Mouse (Mus musculus) embryonic facial prominence, embryonic 14.5 days (tissue): ENCODE results near the gene Miip. TPM values are rescaled to one million over a fixed set of nuclear protein-coding genes. Genes with fewer than 3 reads are reported as not detected.
"Not testable (repeated sequence)": the region's sequence is repeated elsewhere in the genome, so short reads cannot be mapped to it uniquely, and the experiment has no call there.

Experiments used
- ATAC-seq: fragments of 200-750 bp; cut with Nextera tagmentation; 2 replicates; pipeline ENCODE4 v1.8.0; 2017; ENCODE audit warnings: low read depth, moderate number of reproducible peaks, moderate TSS enrichment
- DNase-seq: peaks from one replicate; pipeline ENCODE4 v3.0.0-alpha.2; 2015; ENCODE audit warnings: low spot score
- H3K27ac ChIP-seq: fragments of 300-500 bp; sonication (generic); replicated peaks from 2 replicates; pipeline ENCODE4 v1.5.1; 2014; ENCODE audit warnings: low read depth, mild to moderate bottlenecking, low read length, moderate library complexity
- H3K27me3 ChIP-seq: fragments of 300-500 bp; sonication (generic); replicated peaks from 2 replicates; pipeline ENCODE4 v1.6.1; 2014; ENCODE audit warnings: low read length; ENCODE audit not compliant: control insufficient read depth, insufficient read depth
- H3K36me3 ChIP-seq: fragments of 300-500 bp; sonication (generic); 2 replicates; pipeline ENCODE4 v1.6.1; 2014; ENCODE audit warnings: low read length, mixed read lengths; ENCODE audit not compliant: control insufficient read depth, insufficient read depth
- H3K4me1 ChIP-seq: fragments of 300-500 bp; sonication (generic); 2 replicates; pipeline ENCODE4 v1.6.1; 2014; ENCODE audit warnings: antibody characterized with exemption, low read length; ENCODE audit not compliant: control insufficient read depth, insufficient read depth
- H3K4me2 ChIP-seq: fragments of 300-500 bp; sonication (generic); 2 replicates; pipeline ENCODE4 v1.6.1; 2014; ENCODE audit warnings: low read depth, mild to moderate bottlenecking, low read length, moderate library complexity, mixed read lengths
- H3K4me3 ChIP-seq: fragments of 300-500 bp; sonication (generic); 2 replicates; pipeline ENCODE4 v1.5.1; 2014; ENCODE audit warnings: low read depth, mild to moderate bottlenecking, low read length
- H3K9ac ChIP-seq: fragments of 300-500 bp; sonication (generic); 2 replicates; pipeline ENCODE4 v1.6.1; 2014; ENCODE audit warnings: low read depth, mild to moderate bottlenecking, low read length, moderate library complexity, mixed read lengths
- H3K9me3 ChIP-seq: fragments of 300-500 bp; sonication (generic); 2 replicates; pipeline ENCODE4 v1.6.1; 2016; ENCODE audit warnings: low read length; ENCODE audit not compliant: control insufficient read depth
- WGBS: fragments of 180-500 bp; shearing (Covaris S2); extraction: QIAGEN DNeasy Blood & Tissue Kit; methylation state at CpG from one replicate; pipeline ENCODE4 v1.1.7; 2014; 5-methylcytosine and 5-hydroxymethylcytosine counted together
- polyA plus RNA-seq: library from polyadenylated mRNA; unstranded; fragments of >200 nt; fragmentation: Nextera tagmentation; extraction: Ambion mirVana; gene quantifications from 2 replicates; pipeline ENCODE4 v1.2.1, GENCODE M21; 2014

The Miip gene
- polyA plus RNA-seq, 1 experiment from 2014 or later, result 23.9 TPM

GRCm38 (mm10) chr4:147881792-147882191 lies 13.2 kb upstream of the Miip start:
- H3K4me1 ChIP-seq, result no peaks in the 10 kb centered on the region
- H3K4me3 ChIP-seq, result no peak overlapping the region
- H3K4me2 ChIP-seq, result no peak overlapping the region
- peaks cover 81% of the 10 kb centered on the region for H3K36me3 ChIP-seq
- DNase-seq, result no peak
- H3K27ac ChIP-seq, result no peak overlapping the region
- no peak overlapping the region for H3K9ac ChIP-seq
- 94% methylated on average over 7 of the region's 7 CpGs for WGBS
- no peaks in the 10 kb centered on the region for H3K27me3 ChIP-seq
- no peaks in the 10 kb centered on the region for H3K9me3 ChIP-seq
- no peak for ATAC-seq

DNA sequence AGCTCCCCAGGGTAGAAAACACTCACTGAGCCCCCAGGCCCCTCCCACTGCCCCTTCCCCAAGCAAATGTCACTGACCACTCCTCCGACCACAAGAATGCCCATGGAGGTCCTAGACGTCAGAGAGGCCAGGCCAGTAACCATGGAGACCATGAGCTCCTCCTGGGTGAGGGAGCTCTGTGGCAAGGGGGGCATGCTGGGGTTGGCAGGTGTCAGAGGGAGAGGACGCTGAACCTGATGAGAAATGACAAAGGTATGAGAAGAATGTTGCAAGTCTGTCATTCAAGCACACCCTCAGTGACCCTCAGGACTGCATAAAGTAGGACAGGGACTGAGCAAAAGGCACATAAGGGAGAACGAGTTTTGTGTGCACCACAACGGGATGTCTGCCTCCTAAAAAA lies 11.2 kb upstream of the Miip start:
- H3K9me3 ChIP-seq, result no peaks in the 10 kb centered on the region
- no peak overlapping the region for H3K4me2 ChIP-seq
- 58% methylated on average over 5 of the region's 5 CpGs for WGBS
- DNase-seq (no peak), ATAC-seq (no peak; the same call in 1 of the 2 replicates)
- no peaks in the 10 kb centered on the region for H3K4me1 ChIP-seq
- no peak overlapping the region for H3K4me3 ChIP-seq
- H3K36me3 ChIP-seq, result peaks cover 81% of the 10 kb centered on the region
- no peak overlapping the region for H3K27ac ChIP-seq
- no peaks in the 10 kb centered on the region for H3K27me3 ChIP-seq
- H3K9ac ChIP-seq, result no peak overlapping the region

DNA sequence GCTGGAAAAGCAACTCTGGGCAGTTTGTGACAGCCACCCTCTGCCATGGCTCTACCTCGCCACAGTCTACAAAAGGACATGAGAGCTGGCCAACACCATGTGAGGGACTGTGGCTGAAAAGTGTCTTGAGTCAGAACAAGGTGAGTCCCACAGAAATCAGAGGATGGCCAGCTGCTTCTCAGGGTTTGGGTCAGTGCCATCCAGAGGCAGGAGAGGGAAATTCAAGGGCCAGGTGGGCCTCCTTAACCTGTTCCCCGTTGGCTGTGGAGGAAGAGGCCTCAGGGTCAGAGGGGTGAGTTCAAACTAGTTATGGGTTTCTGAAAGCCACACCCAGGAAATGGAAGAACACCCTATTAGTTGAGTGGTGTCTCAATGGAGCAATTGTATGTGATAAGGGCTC lies 10.8 kb upstream of the Miip start:
- H3K4me2 ChIP-seq, result no peak overlapping the region
- H3K4me1 ChIP-seq, result no peaks in the 10 kb centered on the region
- 67% methylated on average over 2 of the region's 2 CpGs for WGBS
- peaks cover 81% of the 10 kb centered on the region for H3K36me3 ChIP-seq
- H3K9me3 ChIP-seq, result no peaks in the 10 kb centered on the region
- no peak overlapping the region for H3K4me3 ChIP-seq
- ATAC-seq (no peak), DNase-seq (no peak)
- H3K27ac ChIP-seq, result no peak overlapping the region
- no peaks in the 10 kb centered on the region for H3K27me3 ChIP-seq
- H3K9ac ChIP-seq, result no peak overlapping the region

DNA sequence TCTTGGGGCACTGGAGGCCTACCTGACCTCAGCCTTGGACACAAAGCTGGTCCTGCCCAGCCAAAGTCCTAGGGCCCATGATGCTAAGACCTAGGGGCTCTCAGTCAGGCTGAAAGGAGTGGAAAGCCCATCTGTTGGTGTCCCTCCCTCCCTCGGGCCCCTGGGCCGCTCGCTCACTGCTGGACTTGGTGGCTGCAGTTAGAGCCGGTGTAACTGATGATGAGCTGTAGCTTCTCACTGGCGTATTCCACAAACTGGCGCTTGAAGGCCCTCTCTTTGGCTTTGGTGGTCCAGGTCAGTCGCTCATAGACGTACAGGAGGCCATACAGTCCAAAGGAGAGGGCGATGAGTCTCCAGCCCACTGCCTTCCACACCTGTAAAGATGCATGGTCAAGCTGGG lies 9.9 kb upstream of the Miip start:
- Histone ChIP-seq H3K4me3 (no peak overlapping the region), H3K9me3 (no peaks in the 10 kb centered on the region), H3K4me2 (no peak overlapping the region), H3K27me3 (no peaks in the 10 kb centered on the region), H3K4me1 (no peaks in the 10 kb centered on the region), H3K27ac (no peak overlapping the region), H3K36me3 (peaks cover 85% of the 10 kb centered on the region), H3K9ac (no peak overlapping the region)
- ATAC-seq, result no peak
- 94% methylated on average over 9 of the region's 9 CpGs for WGBS
- no peak for DNase-seq

GRCm38 (mm10) chr4:147875852-147876575 lies 7.4 kb upstream of the Miip start:
- no peak overlapping the region for H3K9ac ChIP-seq
- H3K36me3 ChIP-seq, result peaks cover 80% of the 10 kb centered on the region
- H3K27me3 ChIP-seq, result no peaks in the 10 kb centered on the region
- no peak overlapping the region for H3K4me2 ChIP-seq
- WGBS, result 89% methylated on average over 4 of the region's 4 CpGs
- no peak for ATAC-seq
- H3K4me3 ChIP-seq, result no peak overlapping the region
- H3K27ac ChIP-seq, result no peak overlapping the region
- H3K4me1 ChIP-seq, result no peaks in the 10 kb centered on the region
- H3K9me3 ChIP-seq, result no peaks in the 10 kb centered on the region
- no peak for DNase-seq

GRCm38 (mm10) chr4:147869238-147869637 lies 622 bp upstream of the Miip start:
- H3K27ac ChIP-seq, result peak overlapping the region; percentile 48; the same call in 1 of the 2 replicates
- peaks cover 38% of the 10 kb centered on the region for H3K36me3 ChIP-seq
- DNase-seq, result no peak
- WGBS, result 12% methylated on average over 5 of the region's 5 CpGs
- peak overlapping the region; percentile 86 for H3K4me2 ChIP-seq
- no peak for ATAC-seq
- H3K27me3 ChIP-seq, result no peaks in the 10 kb centered on the region
- peaks cover 13% of the 10 kb centered on the region; the same call in 1 of the 2 replicates for H3K4me1 ChIP-seq
- H3K4me3 ChIP-seq, result peak overlapping the region; percentile 89
- no peaks in the 10 kb centered on the region for H3K9me3 ChIP-seq
- peak overlapping the region; percentile 69 for H3K9ac ChIP-seq

GRCm38 (mm10) chr4:147867563-147868449 lies 810 bp downstream of the Miip start:
- Histone ChIP-seq H3K27ac (peak overlapping the region; percentile 86), H3K27me3 (no peaks in the 10 kb centered on the region), H3K36me3 (peaks cover 30% of the 10 kb centered on the region), H3K9ac (peak overlapping the region; percentile 83), H3K9me3 (no peaks in the 10 kb centered on the region), H3K4me2 (peak overlapping the region; percentile 86), H3K4me3 (peak overlapping the region; percentile 89), H3K4me1 (peaks cover 13% of the 10 kb centered on the region; the same call in 1 of the 2 replicates)
- DNase-seq (peak; percentile 21), ATAC-seq (no peak; the same call in 1 of the 2 replicates)
- 8% methylated on average over 17 of the region's 22 CpGs for WGBS

DNA sequence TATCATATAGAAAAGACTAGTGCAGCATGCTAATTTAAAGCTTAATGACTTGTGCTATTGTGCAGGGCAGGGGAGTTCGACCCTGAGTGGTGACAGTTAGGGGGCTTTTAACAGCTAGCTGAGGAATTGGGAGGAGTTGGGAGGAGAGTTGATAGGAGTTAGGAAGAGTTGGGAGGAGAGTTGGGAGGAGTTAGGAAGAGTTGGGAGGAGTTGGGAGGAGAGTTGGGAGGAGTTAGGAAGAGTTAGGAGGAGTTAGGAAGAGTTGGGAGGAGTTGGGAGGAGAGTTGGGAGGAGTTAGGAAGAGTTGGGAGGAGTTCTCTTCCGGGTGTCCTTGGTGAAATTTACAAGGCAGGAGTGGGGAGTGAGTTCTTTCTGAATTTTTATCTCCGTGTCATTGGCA lies 1.8 kb downstream of the Miip start:
- H3K9me3 ChIP-seq, H3K9ac ChIP-seq, H3K27me3 ChIP-seq, H3K27ac ChIP-seq, ATAC-seq, H3K4me3 ChIP-seq, DNase-seq, H3K4me2 ChIP-seq: not testable (repeated sequence)
- H3K36me3 ChIP-seq, result peaks cover 33% of the 10 kb centered on the region
- WGBS, result 55% methylated on average over 3 of the region's 3 CpGs
- H3K4me1 ChIP-seq, result peaks cover 13% of the 10 kb centered on the region; the same call in 1 of the 2 replicates
